ENCODE assay signal across 21 mouse cellular contexts in the genomic region with DNA sequence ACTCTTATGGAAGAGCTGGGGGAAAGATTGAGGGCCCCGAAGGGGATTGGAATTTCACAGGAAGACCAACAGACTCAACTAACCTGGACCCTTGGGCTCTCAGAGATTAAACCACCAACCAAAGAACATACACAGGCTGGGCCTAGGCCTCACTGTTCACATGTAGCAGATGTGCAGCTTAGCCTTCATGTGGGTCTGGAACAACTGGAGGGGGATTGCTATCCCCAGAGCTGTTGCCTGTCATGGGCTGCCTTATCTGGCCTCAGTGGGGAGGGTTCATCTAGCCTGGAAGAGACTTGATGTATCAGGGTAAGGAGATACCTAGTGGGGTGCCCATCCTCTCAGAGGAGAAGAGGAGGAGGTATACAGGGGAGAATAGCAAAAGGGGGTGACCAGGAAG.
DNase-seq lines count a peak whose midpoint lies in the region; ATAC-seq lines count a peak whose summit lies in the region.
"Had no signal": no experiment of that assay in that cellular context is flagged by ENCODE, and none has a peak within 500 bp of the region (broad histone marks: within the 10 kb centered on the region; RNA-seq: fewer than 3 reads in every experiment).

No protein-coding gene starts in this region.

- H3K9ac ChIP-seq in heart, embryonic 12.5 days: no peak overlapping the region

- H3K4me3 ChIP-seq in heart, embryonic 12.5 days: no peak overlapping the region
- H3K4me3 ChIP-seq in heart, embryonic 10.5 days: no peak overlapping the region
- H3K4me3 ChIP-seq in limb, embryonic 10.5 days: no peak overlapping the region

- no peak overlapping the region for H3K27ac ChIP-seq in heart, embryonic 12.5 days (ENCODE audit: poor library complexity, severe bottlenecking)
- no peak overlapping the region for H3K27ac ChIP-seq in heart, embryonic 10.5 days
- no peak overlapping the region for H3K27ac ChIP-seq in limb, embryonic 10.5 days

- ATAC-seq in heart, embryonic 12.5 days (ENCODE audit: insufficient number of reproducible peaks, low FRiP score): no peak
- ATAC-seq: activated CD4-positive, CD25-positive, alpha-beta regulatory T cell, adult 4 months; CD4-positive, CD25-positive, alpha-beta regulatory T cell, adult 4 months; Patski had no signal

- H3K9me3 ChIP-seq in heart, embryonic 12.5 days (replicated peaks): no peaks in the 10 kb centered on the region; the same call in 1 of the 2 replicates
- no peaks in the 10 kb centered on the region for H3K9me3 ChIP-seq in heart, embryonic 10.5 days
- no peaks in the 10 kb centered on the region for H3K9me3 ChIP-seq in limb, embryonic 10.5 days (replicated peaks)
- H3K9me3 ChIP-seq: G1E had no signal

- 54% methylated on average over 1 of the region's 1 CpGs for WGBS in heart, embryonic 12.5 days
- 50% methylated on average over 1 of the region's 1 CpGs for WGBS in heart, embryonic 10.5 days
- 71% methylated on average over 1 of the region's 1 CpGs for WGBS in limb, embryonic 10.5 days

- H3K4me1 ChIP-seq in heart, embryonic 12.5 days (replicated peaks): 0 out of 2 replicates have a peak, but pooled peaks cover 5% of the 10 kb centered on the region
- peaks cover 4% of the 10 kb centered on the region; the same call in 1 of the 2 replicates for H3K4me1 ChIP-seq in heart, embryonic 10.5 days
- no peaks in the 10 kb centered on the region for H3K4me1 ChIP-seq in limb, embryonic 10.5 days

- peak; percentile 69 for DNase-seq in heart, adult 11 months
- DNase-seq in heart, embryonic 10.5 days (ENCODE audit: low spot score): peak; percentile 64
- DNase-seq in heart, postnatal 14 days: no peak
- peak; percentile 21 for DNase-seq in limb, embryonic 10.5 days (ENCODE audit: low spot score)
- no peak for DNase-seq in layer of hippocampus, adult 9-10 months (ENCODE audit: low spot score)
- DNase-seq: adrenal gland, adult 2 months; adrenal gland, adult 8-10 months; adrenal gland, postnatal 10 days; adrenal gland, postnatal 14 days; adrenal gland, postnatal 25 days; adrenal gland, postnatal 36 days; B cell, adult 2 months; cerebellum, adult 11 months; cerebellum, adult 11-12 months; cerebellum, adult 18-20 months had no signal

- H3K36me3 ChIP-seq in heart, embryonic 12.5 days: no peaks in the 10 kb centered on the region
- no peaks in the 10 kb centered on the region for H3K36me3 ChIP-seq in heart, embryonic 10.5 days
- H3K36me3 ChIP-seq in limb, embryonic 10.5 days: no peaks in the 10 kb centered on the region
- H3K36me3 ChIP-seq: G1E had no signal

- H3K27me3 ChIP-seq in heart, embryonic 12.5 days (replicated peaks): 0 out of 2 replicates have a peak, but pooled peaks cover 3% of the 10 kb centered on the region
- peaks cover 7% of the 10 kb centered on the region; the same call in 1 of the 2 replicates for H3K27me3 ChIP-seq in heart, embryonic 10.5 days (ENCODE audit: insufficient read depth, poor library complexity, severe bottlenecking)
- no peaks in the 10 kb centered on the region for H3K27me3 ChIP-seq in limb, embryonic 10.5 days (ENCODE audit: low read depth, poor library complexity, severe bottlenecking)
- H3K27me3 ChIP-seq: CH12.LX, Patski had no signal

- intact Hi-C loops in heart, postnatal 14 days (cut with DNase I): no loop called here

- H3K4me2 ChIP-seq in heart, embryonic 12.5 days: no peak overlapping the region

Comparison
In these comparisons a context has a peak if more than half of its experiments do, and no peak if none do; other contexts are left out.
1. DNase-seq: peak in heart, adult 11 months (single experiment), heart, embryonic 10.5 days (single experiment) and limb, embryonic 10.5 days (single experiment); none in heart, postnatal 14 days (0 of 2) and layer of hippocampus, adult 9-10 months (single experiment).